Mouse (Mus musculus) embryonic facial prominence, embryonic 13.5 days (tissue): Measurements from ENCODE around the gene St6gal1. TPM values are rescaled to one million over a fixed set of nuclear protein-coding genes. Genes with fewer than 3 reads are reported as not detected.

Experiments
- ATAC-seq: fragments of 200-750 bp; cut with Nextera tagmentation; 2 replicates; pipeline ENCODE4 v1.8.0; 2017; ENCODE audit warnings: low read depth; ENCODE audit not compliant: insufficient number of reproducible peaks, insufficient read depth, low FRiP score, low TSS enrichment
- H3K27ac ChIP-seq: fragments of 300-500 bp; sonication (generic); 2 replicates; pipeline ENCODE4 v1.5.1; 2015; ENCODE audit warnings: moderate library complexity, mild to moderate bottlenecking, inconsistent platforms
- H3K27me3 ChIP-seq: fragments of 300-500 bp; sonication (generic); 2 replicates; pipeline ENCODE4 v1.6.1; 2015; ENCODE audit warnings: mild to moderate bottlenecking, inconsistent platforms
- H3K36me3 ChIP-seq: fragments of 300-500 bp; sonication (generic); 2 replicates; pipeline ENCODE4 v1.6.1; 2015; ENCODE audit warnings: mild to moderate bottlenecking, inconsistent platforms
- H3K4me1 ChIP-seq: fragments of 300-500 bp; sonication (generic); 2 replicates; pipeline ENCODE4 v1.6.1; 2015; ENCODE audit warnings: inconsistent platforms
- H3K4me2 ChIP-seq: fragments of 300-500 bp; sonication (generic); 2 replicates; pipeline ENCODE4 v1.6.1; 2015; ENCODE audit warnings: moderate library complexity, mild to moderate bottlenecking, inconsistent platforms
- H3K4me3 ChIP-seq: fragments of 300-500 bp; sonication (generic); 2 replicates; pipeline ENCODE4 v1.5.1; 2015; ENCODE audit warnings: mild to moderate bottlenecking, inconsistent platforms
- H3K9ac ChIP-seq: fragments of 300-500 bp; sonication (generic); 2 replicates; pipeline ENCODE4 v1.6.1; 2015; ENCODE audit warnings: mild to moderate bottlenecking, inconsistent platforms
- H3K9me3 ChIP-seq: fragments of 300-500 bp; sonication (generic); 2 replicates; pipeline ENCODE4 v1.6.1; 2016; ENCODE audit warnings: inconsistent platforms
- WGBS: fragments of 180-500 bp; shearing (Covaris S2); methylation state at CpG from one replicate; pipeline ENCODE4 v1.1.7; 2015; ENCODE audit warnings: mixed read lengths; 5-methylcytosine and 5-hydroxymethylcytosine counted together
- polyA plus RNA-seq: library from polyadenylated mRNA; unstranded; fragments of >200 nt; fragmentation: Nextera tagmentation; extraction: Ambion mirVana; gene quantifications from 2 replicates; pipeline ENCODE4 v1.2.1, GENCODE M21; 2015

Gene St6gal1
- polyA plus RNA-seq, 1 experiment from 2014 or later: 19.6 TPM

- H3K27ac ChIP-seq: peak overlapping the region; percentile 90
- H3K4me1 ChIP-seq: peaks cover 40% of the 10 kb centered on the region
- 29% methylated on average over 12 of the region's 12 CpGs for WGBS
- peak overlapping the region; percentile 75 for H3K4me3 ChIP-seq
- H3K36me3 ChIP-seq: no peaks in the 10 kb centered on the region
- peak overlapping the region; percentile 85 for H3K4me2 ChIP-seq
- H3K9ac ChIP-seq: peak overlapping the region; percentile 94; the same call in 1 of the 2 replicates
- H3K27me3 ChIP-seq: no peaks in the 10 kb centered on the region
- H3K9me3 ChIP-seq: no peaks in the 10 kb centered on the region
- no peak for ATAC-seq
Observed at GRCm38 (mm10) chr16:23223871-23224469, 570 bp upstream of the St6gal1 start.

GRCm38 (mm10) chr16:23225069-23225721 lies 655 bp downstream of the St6gal1 start:
- H3K4me2 ChIP-seq: peak overlapping the region; percentile 85

GRCm38 (mm10) chr16:23225821-23226600 lies 1.5 kb downstream of the St6gal1 start:
- peaks cover 44% of the 10 kb centered on the region for H3K4me1 ChIP-seq
- no peaks in the 10 kb centered on the region for H3K27me3 ChIP-seq
- ATAC-seq: peak; percentile 46; the same call in 1 of the 2 replicates
- H3K27ac ChIP-seq: peak overlapping the region; percentile 90
- no peaks in the 10 kb centered on the region for H3K9me3 ChIP-seq
- H3K4me2 ChIP-seq: peak overlapping the region; percentile 85
- peak overlapping the region; percentile 94 for H3K9ac ChIP-seq
- no peaks in the 10 kb centered on the region for H3K36me3 ChIP-seq
- WGBS: under 1% methylated on average over 28 of the region's 28 CpGs
- peak overlapping the region; percentile 75 for H3K4me3 ChIP-seq

More at GRCm38 (mm10) chr16:23225069-23225721, 655 bp downstream of the St6gal1 start:
- peak; percentile 74 for ATAC-seq
- Histone ChIP-seq H3K27me3 (no peaks in the 10 kb centered on the region), H3K4me1 (peaks cover 41% of the 10 kb centered on the region), H3K9ac (peak overlapping the region; percentile 94), H3K4me3 (peak overlapping the region; percentile 75), H3K36me3 (no peaks in the 10 kb centered on the region), H3K27ac (peak overlapping the region; percentile 90), H3K9me3 (no peaks in the 10 kb centered on the region)
- under 1% methylated on average over 46 of the region's 46 CpGs for WGBS

GRCm38 (mm10) chr16:23226601-23227351 lies 2.2 kb downstream of the St6gal1 start:
- H3K4me1 ChIP-seq: peaks cover 44% of the 10 kb centered on the region
- H3K4me2 ChIP-seq: peak overlapping the region; percentile 85
- H3K9me3 ChIP-seq: no peaks in the 10 kb centered on the region
- H3K27ac ChIP-seq: peak overlapping the region; percentile 90
- 6% methylated on average over 14 of the region's 14 CpGs for WGBS
- H3K9ac ChIP-seq: peak overlapping the region; percentile 94
- H3K27me3 ChIP-seq: no peaks in the 10 kb centered on the region
- no peaks in the 10 kb centered on the region for H3K36me3 ChIP-seq
- peak overlapping the region; percentile 75 for H3K4me3 ChIP-seq
- ATAC-seq: no peak

GRCm38 (mm10) chr16:23227851-23228250 lies 3.3 kb downstream of the St6gal1 start:
- Histone ChIP-seq H3K4me2 (peak overlapping the region; percentile 85), H3K4me3 (no peak overlapping the region), H3K9me3 (no peaks in the 10 kb centered on the region), H3K4me1 (peaks cover 44% of the 10 kb centered on the region), H3K36me3 (no peaks in the 10 kb centered on the region), H3K27ac (no peak overlapping the region), H3K9ac (no peak overlapping the region), H3K27me3 (no peaks in the 10 kb centered on the region)
- ATAC-seq: no peak
- WGBS: 31% methylated on average over 6 of the region's 6 CpGs

GRCm38 (mm10) chr16:23228486-23228885 lies 3.9 kb downstream of the St6gal1 start:
- WGBS: 40% methylated on average over 3 of the region's 3 CpGs
- ATAC-seq: no peak
- Histone ChIP-seq H3K4me1 (peaks cover 41% of the 10 kb centered on the region), H3K4me3 (no peak overlapping the region), H3K27ac (no peak overlapping the region), H3K36me3 (0 out of 2 replicates have a peak, but pooled peaks cover 1% of the 10 kb centered on the region), H3K9me3 (no peaks in the 10 kb centered on the region), H3K27me3 (no peaks in the 10 kb centered on the region), H3K4me2 (no peak overlapping the region), H3K9ac (no peak overlapping the region)

- no peak for ATAC-seq
- peaks cover 30% of the 10 kb centered on the region for H3K4me1 ChIP-seq
- WGBS: 64% methylated on average over 3 of the region's 3 CpGs
Observed at GRCm38 (mm10) chr16:23229945-23230344, 5.4 kb downstream of the St6gal1 start.

GRCm38 (mm10) chr16:23231168-23231567 lies 6.6 kb downstream of the St6gal1 start:
- 81% methylated on average over 4 of the region's 4 CpGs for WGBS
- no peak overlapping the region for H3K4me2 ChIP-seq
- no peak overlapping the region for H3K9ac ChIP-seq
- no peak overlapping the region for H3K27ac ChIP-seq
- H3K4me1 ChIP-seq: peaks cover 30% of the 10 kb centered on the region
- 0 out of 2 replicates have a peak, but pooled peaks cover 5% of the 10 kb centered on the region for H3K36me3 ChIP-seq
- no peak overlapping the region for H3K4me3 ChIP-seq
- H3K9me3 ChIP-seq: no peaks in the 10 kb centered on the region
- H3K27me3 ChIP-seq: no peaks in the 10 kb centered on the region
- no peak for ATAC-seq

More at GRCm38 (mm10) chr16:23229945-23230344, 5.4 kb downstream of the St6gal1 start:
- Histone ChIP-seq H3K4me3 (no peak overlapping the region), H3K27me3 (no peaks in the 10 kb centered on the region), H3K9ac (no peak overlapping the region), H3K9me3 (no peaks in the 10 kb centered on the region), H3K27ac (no peak overlapping the region), H3K4me2 (no peak overlapping the region), H3K36me3 (0 out of 2 replicates have a peak, but pooled peaks cover 5% of the 10 kb centered on the region)

- H3K9ac ChIP-seq: no peak overlapping the region
- no peak overlapping the region for H3K4me2 ChIP-seq
- no peak overlapping the region for H3K27ac ChIP-seq
- H3K36me3 ChIP-seq: 0 out of 2 replicates have a peak, but pooled peaks cover 5% of the 10 kb centered on the region
- H3K4me3 ChIP-seq: no peak overlapping the region
- no peaks in the 10 kb centered on the region for H3K27me3 ChIP-seq
- no peak for ATAC-seq
- H3K4me1 ChIP-seq: peaks cover 22% of the 10 kb centered on the region
- H3K9me3 ChIP-seq: no peaks in the 10 kb centered on the region
- 78% methylated on average over 7 of the region's 7 CpGs for WGBS
Observed at GRCm38 (mm10) chr16:23232691-23233090, 8.2 kb downstream of the St6gal1 start.

GRCm38 (mm10) chr16:23233496-23233895 lies 9.0 kb downstream of the St6gal1 start:
- peaks cover 18% of the 10 kb centered on the region for H3K4me1 ChIP-seq
- no peak overlapping the region for H3K4me3 ChIP-seq
- no peak for ATAC-seq
- H3K27ac ChIP-seq: no peak overlapping the region
- H3K4me2 ChIP-seq: no peak overlapping the region
- no peak overlapping the region for H3K9ac ChIP-seq
- 0 out of 2 replicates have a peak, but pooled peaks cover 5% of the 10 kb centered on the region for H3K36me3 ChIP-seq
- 87% methylated on average over 10 of the region's 10 CpGs for WGBS
- H3K9me3 ChIP-seq: no peaks in the 10 kb centered on the region
- no peaks in the 10 kb centered on the region for H3K27me3 ChIP-seq

GRCm38 (mm10) chr16:23234557-23234956 lies 10.0 kb downstream of the St6gal1 start:
- no peak for ATAC-seq
- no peak overlapping the region for H3K9ac ChIP-seq
- no peak overlapping the region for H3K4me3 ChIP-seq
- H3K9me3 ChIP-seq: no peaks in the 10 kb centered on the region
- H3K27ac ChIP-seq: no peak overlapping the region
- no peak overlapping the region for H3K4me2 ChIP-seq
- H3K36me3 ChIP-seq: 0 out of 2 replicates have a peak, but pooled peaks cover 5% of the 10 kb centered on the region
- no peaks in the 10 kb centered on the region for H3K27me3 ChIP-seq
- peaks cover 17% of the 10 kb centered on the region for H3K4me1 ChIP-seq
- WGBS: 92% methylated on average over 5 of the region's 5 CpGs
